Mouse (Mus musculus): ENCODE data around the gene E130218I03Rik. TPM values are rescaled to one million over a fixed set of nuclear protein-coding genes. Genes with fewer than 3 reads are reported as not detected.
A peak's percentile ranks its signal among the peaks of the same experiment; 100 is the strongest.

E130218I03Rik gene
- polyA plus RNA-seq (2015; fragmentation: Nextera tagmentation; extraction: Ambion mirVana) = 0.21 and 0.52 TPM in 2 replicates

- Histone ChIP-seq H3K27ac (no peak within 1 kb of the TSS), H3K9me3 (replicated peaks) (no peaks in the 10 kb centered on the region), H3K4me3 (replicated peaks) (peak within 1 kb of the TSS; percentile 84), H3K4me1 (replicated peaks) (peaks cover 22% of the 10 kb centered on the region), H3K4me2 (peak within 1 kb of the TSS; percentile 96), H3K27me3 (peaks cover 38% of the 10 kb centered on the region), H3K36me3 (peaks cover 4% of the 10 kb centered on the region), H3K9ac (peak within 1 kb of the TSS; percentile 87; the same call in 1 of the 2 replicates)
- no peak for ATAC-seq (ENCODE audit: low read depth)
- 88% methylated on average over 17 of the region's 17 CpGs for WGBS (ENCODE audit: insufficient replicate concordance)
- no peak for DNase-seq
These were observed at the start of gene E130218I03Rik for GRCm38 (mm10) chr4:134243516-134244250. E130218I03Rik (plus strand) TSS chr4:134243662.

GRCm38 (mm10) chr4:134199371-134199770, 44.1 kb upstream of the E130218I03Rik start:
- WGBS (ENCODE audit: insufficient replicate concordance) = 72% methylated on average over 2 of the region's 2 CpGs

GRCm38 (mm10) chr4:134202904-134203303, 40.6 kb upstream of the E130218I03Rik start, which contains the start of gene Gm7534:
Gm7534 (minus strand) TSS chr4:134203004.
- ATAC-seq (ENCODE audit: low read depth) (no peak), DNase-seq (no peak)
- H3K27ac ChIP-seq = no peak within 1 kb of the TSS
- 73% methylated on average over 4 of the region's 4 CpGs for WGBS (ENCODE audit: insufficient replicate concordance)
- no peak within 1 kb of the TSS; the same call in 1 of the 2 replicates for H3K4me2 ChIP-seq
- no peaks in the 10 kb centered on the region for H3K4me1 ChIP-seq (replicated peaks)
- H3K9me3 ChIP-seq (replicated peaks) = no peaks in the 10 kb centered on the region
- no peaks in the 10 kb centered on the region for H3K27me3 ChIP-seq
- H3K9ac ChIP-seq = no peak within 1 kb of the TSS
- H3K4me3 ChIP-seq (replicated peaks) = no peak within 1 kb of the TSS
- H3K36me3 ChIP-seq = no peaks in the 10 kb centered on the region

More at GRCm38 (mm10) chr4:134199371-134199770, 44.1 kb upstream of the E130218I03Rik start:
- Histone ChIP-seq H3K4me3 (replicated peaks) (no peak overlapping the region), H3K9me3 (replicated peaks) (no peaks in the 10 kb centered on the region), H3K4me1 (replicated peaks) (no peaks in the 10 kb centered on the region), H3K9ac (no peak overlapping the region), H3K36me3 (no peaks in the 10 kb centered on the region), H3K4me2 (no peak overlapping the region), H3K27ac (no peak overlapping the region), H3K27me3 (no peaks in the 10 kb centered on the region)
- DNase-seq (no peak), ATAC-seq (ENCODE audit: low read depth) (no peak)

- Histone ChIP-seq H3K4me3 (replicated peaks) (no peak overlapping the region), H3K27ac (no peak overlapping the region), H3K36me3 (no peaks in the 10 kb centered on the region), H3K27me3 (no peaks in the 10 kb centered on the region), H3K9ac (no peak overlapping the region), H3K4me1 (replicated peaks) (no peaks in the 10 kb centered on the region), H3K9me3 (replicated peaks) (no peaks in the 10 kb centered on the region), H3K4me2 (no peak overlapping the region; the same call in 1 of the 2 replicates)
- DNase-seq = no peak
- ATAC-seq (ENCODE audit: low read depth) = no peak
- WGBS (ENCODE audit: insufficient replicate concordance) = 41% methylated on average over 17 of the region's 17 CpGs
These were observed 40.0 kb upstream of the E130218I03Rik start for GRCm38 (mm10) chr4:134203340-134203896.

GRCm38 (mm10) chr4:134206488-134207053, 36.9 kb upstream of the E130218I03Rik start:
- H3K4me1 ChIP-seq (replicated peaks) = no peaks in the 10 kb centered on the region
- no peaks in the 10 kb centered on the region for H3K9me3 ChIP-seq (replicated peaks)
- 0 out of 2 replicates have a peak, but pooled peaks cover 6% of the 10 kb centered on the region for H3K27me3 ChIP-seq
- H3K9ac ChIP-seq = no peak overlapping the region
- no peak overlapping the region for H3K27ac ChIP-seq
- H3K4me2 ChIP-seq = no peak overlapping the region
- no peaks in the 10 kb centered on the region for H3K36me3 ChIP-seq
- H3K4me3 ChIP-seq (replicated peaks) = no peak overlapping the region
- ATAC-seq (ENCODE audit: low read depth) = no peak
- 39% methylated on average over 6 of the region's 6 CpGs for WGBS (ENCODE audit: insufficient replicate concordance)
- DNase-seq = no peak

GRCm38 (mm10) chr4:134222793-134223600, 20.5 kb upstream of the E130218I03Rik start:
- Histone ChIP-seq H3K36me3 (no peaks in the 10 kb centered on the region), H3K4me3 (replicated peaks) (no peak overlapping the region), H3K4me1 (replicated peaks) (peaks cover 12% of the 10 kb centered on the region), H3K4me2 (no peak overlapping the region), H3K9me3 (replicated peaks) (no peaks in the 10 kb centered on the region), H3K27me3 (0 out of 2 replicates have a peak, but pooled peaks cover 9% of the 10 kb centered on the region), H3K9ac (no peak overlapping the region), H3K27ac (no peak overlapping the region)
- 44% methylated on average over 11 of the region's 11 CpGs for WGBS (ENCODE audit: insufficient replicate concordance)
- DNase-seq (no peak), ATAC-seq (ENCODE audit: low read depth) (peak; percentile 58)

- H3K9me3 ChIP-seq (replicated peaks) = no peaks in the 10 kb centered on the region
- H3K27me3 ChIP-seq = peaks cover 19% of the 10 kb centered on the region; the same call in 1 of the 2 replicates
- ATAC-seq (ENCODE audit: low read depth) (no peak), DNase-seq (no peak)
- H3K4me3 ChIP-seq (replicated peaks) = no peak within 1 kb of the TSS
- 64% methylated on average over 8 of the region's 8 CpGs for WGBS (ENCODE audit: insufficient replicate concordance)
- H3K36me3 ChIP-seq = no peaks in the 10 kb centered on the region
- H3K4me1 ChIP-seq (replicated peaks) = peaks cover 12% of the 10 kb centered on the region
- no peak within 1 kb of the TSS for H3K4me2 ChIP-seq
- no peak within 1 kb of the TSS for H3K27ac ChIP-seq
- H3K9ac ChIP-seq = no peak within 1 kb of the TSS
These were observed 16.3 kb upstream of the E130218I03Rik start, which contains the start of gene Catsper4 for GRCm38 (mm10) chr4:134227194-134227593. Catsper4 (minus strand) TSS chr4:134227383.

- Histone ChIP-seq H3K4me1 (replicated peaks) (no peaks in the 10 kb centered on the region), H3K4me3 (replicated peaks) (no peak overlapping the region), H3K36me3 (no peaks in the 10 kb centered on the region), H3K27me3 (peaks cover 31% of the 10 kb centered on the region; the same call in 1 of the 2 replicates), H3K9me3 (replicated peaks) (no peaks in the 10 kb centered on the region), H3K27ac (no peak overlapping the region), H3K4me2 (no peak overlapping the region), H3K9ac (no peak overlapping the region)
- no peak for DNase-seq
- no peak for ATAC-seq (ENCODE audit: low read depth)
- WGBS (ENCODE audit: insufficient replicate concordance) = 34% methylated on average over 8 of the region's 8 CpGs
These were observed 13.0 kb upstream of the E130218I03Rik start for GRCm38 (mm10) chr4:134230431-134230830.

- ATAC-seq (ENCODE audit: low read depth) = no peak
- Histone ChIP-seq H3K9me3 (replicated peaks) (no peaks in the 10 kb centered on the region), H3K27ac (no peak overlapping the region), H3K4me3 (replicated peaks) (no peak overlapping the region), H3K27me3 (peaks cover 46% of the 10 kb centered on the region), H3K4me2 (no peak overlapping the region), H3K36me3 (no peaks in the 10 kb centered on the region), H3K9ac (no peak overlapping the region), H3K4me1 (replicated peaks) (peaks cover 18% of the 10 kb centered on the region)
- no peak for DNase-seq
- 54% methylated on average over 5 of the region's 5 CpGs for WGBS (ENCODE audit: insufficient replicate concordance)
These were observed 8.6 kb upstream of the E130218I03Rik start for GRCm38 (mm10) chr4:134234876-134235275.

- no peak for DNase-seq
- Histone ChIP-seq H3K9me3 (replicated peaks) (no peaks in the 10 kb centered on the region), H3K9ac (0 out of 2 replicates have a peak overlapping the region, but pooled peaks have one; percentile 13)
These were observed 5.7 kb upstream of the E130218I03Rik start for GRCm38 (mm10) chr4:134237582-134238278.

More at GRCm38 (mm10) chr4:134237582-134238278, 5.7 kb upstream of the E130218I03Rik start:
- no peak for ATAC-seq (ENCODE audit: low read depth)
- Histone ChIP-seq H3K27me3 (peaks cover 40% of the 10 kb centered on the region), H3K4me1 (replicated peaks) (peaks cover 18% of the 10 kb centered on the region), H3K4me2 (peak overlapping the region; percentile 48), H3K27ac (no peak overlapping the region), H3K4me3 (replicated peaks) (peak overlapping the region; percentile 27), H3K36me3 (no peaks in the 10 kb centered on the region)
- 24% methylated on average over 19 of the region's 19 CpGs for WGBS (ENCODE audit: insufficient replicate concordance)

Measured in liver, embryonic 13.5 days (tissue).